ENCODE assay signal across 9 mouse cellular contexts in the genomic region with DNA sequence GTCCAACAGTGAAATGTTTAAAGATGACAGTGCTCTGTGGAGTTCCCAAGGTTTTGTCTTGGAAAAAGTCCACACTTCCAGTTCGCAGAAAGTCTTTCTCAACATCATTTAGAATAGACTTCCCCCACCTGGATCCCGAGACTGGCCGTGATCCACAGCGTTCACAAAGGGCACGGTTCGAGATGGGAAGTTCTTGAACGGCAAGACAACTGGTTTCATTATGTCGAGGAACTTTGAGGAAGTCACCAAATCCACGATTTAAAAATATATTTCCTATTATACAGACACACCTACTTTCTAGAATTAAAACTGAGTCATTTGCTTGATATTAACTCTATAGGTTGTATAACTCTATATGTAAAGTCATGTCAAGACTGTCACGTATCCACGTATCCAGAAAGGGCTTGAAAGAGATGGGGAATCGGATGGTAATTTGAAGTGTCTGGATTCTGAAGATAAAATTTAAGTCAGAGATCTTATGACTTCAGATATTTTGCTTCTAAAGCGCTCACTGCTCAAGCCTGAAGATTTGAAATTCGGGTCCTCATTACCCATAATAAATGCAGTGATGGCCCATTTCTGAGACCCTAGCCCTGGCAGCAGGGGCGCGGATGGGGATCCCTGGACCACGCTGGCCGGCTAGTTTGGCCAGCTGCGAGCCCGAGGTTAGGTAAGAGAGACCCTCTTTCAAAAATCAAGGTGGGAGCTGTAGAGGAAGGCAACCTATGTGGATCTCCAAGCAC. TPM values are rescaled to one million over a fixed set of nuclear protein-coding genes. Genes with fewer than 3 reads are reported as not detected.
DNase-seq lines count a peak whose midpoint lies in the region; ATAC-seq and TF ChIP-seq lines count a peak whose summit lies in the region.
"Had no signal": no experiment of that assay in that cellular context is flagged by ENCODE, and none has a peak within 500 bp of the region (broad histone marks: within the 10 kb centered on the region; RNA-seq: fewer than 3 reads in every experiment).

No protein-coding gene starts in this region.

- H3K27me3 ChIP-seq in heart, embryonic 12.5 days (replicated peaks), result 0 out of 2 replicates have a peak, but pooled peaks cover 4% of the 10 kb centered on the region
- no peaks in the 10 kb centered on the region for H3K27me3 ChIP-seq in G1E (ENCODE audit: insufficient read depth, low read length)

- H3K79me2 ChIP-seq in macrophage (ENCODE audit: inconsistent target), result peaks cover 53% of the 10 kb centered on the region

- 47% methylated on average over 20 of the region's 20 CpGs for WGBS in heart, embryonic 12.5 days
- WGBS in macrophage (ENCODE audit: missing documents), result 3% methylated on average over 20 of the region's 20 CpGs

- H3K36me3 ChIP-seq in heart, embryonic 12.5 days, result no peaks in the 10 kb centered on the region
- H3K36me3 ChIP-seq in G1E (replicated peaks) (peaks cover 15% of the 10 kb centered on the region), macrophage (ENCODE audit: inconsistent target) (no peaks in the 10 kb centered on the region)

- ATAC-seq in heart, embryonic 12.5 days (ENCODE audit: insufficient number of reproducible peaks, low FRiP score), result no peak
- ATAC-seq in G1E (ENCODE audit: extremely low read depth, insufficient number of reproducible peaks, low FRiP score, poor library complexity, severe bottlenecking), result no peak

- no peak for TF ChIP-seq CTCF in G1E (IDR thresholded peaks at IDR 0.05; ENCODE audit: low read depth, low read length)

- peak overlapping the region; percentile 60 for H3K4me3 ChIP-seq in heart, embryonic 12.5 days
- H3K4me3 ChIP-seq in G1E (ENCODE audit: low read depth, low read length) (peak overlapping the region; percentile 73), macrophage (ENCODE audit: inconsistent target) (peak overlapping the region; percentile 84)

- no peaks in the 10 kb centered on the region for H3K9me3 ChIP-seq in heart, embryonic 12.5 days (replicated peaks)
- no peaks in the 10 kb centered on the region for H3K9me3 ChIP-seq in G1E (replicated peaks)

- H3K27ac ChIP-seq in heart, embryonic 12.5 days (ENCODE audit: poor library complexity, severe bottlenecking), result 0 out of 2 replicates have a peak overlapping the region, but pooled peaks have one; percentile 21
- peak overlapping the region; percentile 93 for H3K27ac ChIP-seq in macrophage

- peak overlapping the region; percentile 71 for H3K9ac ChIP-seq in heart, embryonic 12.5 days

- intact Hi-C loops in heart, postnatal 36 days (cut with DNase I), result no loop called here

- DNase-seq in heart, postnatal 36 days, result no peak
- no peak for DNase-seq in G1E (ENCODE audit: low spot score)
- DNase-seq in heart, postnatal 4 days, result peak; percentile 10
- no peak for DNase-seq in T-cell, adult 2 months (ENCODE audit: low spot score)
- no peak for DNase-seq in adrenal gland, postnatal 14 days
- DNase-seq in adrenal gland, postnatal 25 days, result no peak

- H3K4me1 ChIP-seq in heart, embryonic 12.5 days (replicated peaks), result peaks cover 6% of the 10 kb centered on the region
- peaks cover 62% of the 10 kb centered on the region for H3K4me1 ChIP-seq in G1E (ENCODE audit: insufficient read depth, low read depth, low read length)

- H3K4me2 ChIP-seq in heart, embryonic 12.5 days, result peak overlapping the region; percentile 93

RNA-seq across cellular contexts. Expression of a gene that starts 0.8 kb away (rescaled TPM):
- polyA plus RNA-seq in heart, embryonic 12.5 days (2016; fragmentation: Nextera tagmentation; extraction: Ambion mirVana), result 41.1 and 43.5 TPM in 2 replicates
- total RNA-seq in heart, postnatal 36 days (2021), result 10 to 100 TPM; 26.6 to 27.9 TPM
- 179 and 190 TPM in 2 replicates for total RNA-seq in G1E (2014; fragmentation: Nextera tagmentation)
- total RNA-seq in G1E (2017), result 439 and 475 TPM in 2 replicates
- polyA plus RNA-seq in G1E (2012), result 38.2 and 39.8 TPM in 2 replicates
- 10 to 100 TPM; 29.8 to 30.6 TPM for total RNA-seq in heart, postnatal 4 days (2021)
- 100 to 1,000 TPM; 439 to 902 (median 658) TPM for total RNA-seq in macrophage (2018; cell fraction: chromatin; rRNA removed)
- 100 to 1,000 TPM in 4 of 26 experiments, 10 to 100 TPM in 22; 64.2 to 119 (median 78.6) TPM for total RNA-seq in macrophage (2018; cell fraction: cytosol; rRNA removed)
- total RNA-seq in macrophage (2018; cell fraction: nucleus; rRNA removed), result 100 to 1,000 TPM; 254 to 825 (median 609) TPM
- 65.1 to 163 TPM (median 83.5 TPM) in 3 replicates for polyA plus RNA-seq in macrophage (2018)
- total RNA-seq in adrenal gland, postnatal 14 days (2021), result 56.4 and 63.4 TPM in 2 replicates
- 66.1 and 99.7 TPM in 2 replicates for total RNA-seq in adrenal gland, postnatal 25 days (2021)

RNA-seq across cellular contexts. Expression of a gene that starts 0.9 kb away (rescaled TPM):
- polyA plus RNA-seq in heart, embryonic 12.5 days (2016; fragmentation: Nextera tagmentation; extraction: Ambion mirVana), result 0.32 and 0.71 TPM in 2 replicates
- 1 to 10 TPM; 2.3 to 3.3 TPM for total RNA-seq in heart, postnatal 36 days (2021)
- 15.1 and 18.4 TPM in 2 replicates for total RNA-seq in G1E (2014; fragmentation: Nextera tagmentation)
- 37.1 and 40.8 TPM in 2 replicates for total RNA-seq in G1E (2017)
- polyA plus RNA-seq in G1E (2012), result 0.29 and 0.56 TPM in 2 replicates
- under 1 TPM; 0.60 to 0.65 TPM for total RNA-seq in heart, postnatal 4 days (2021)
- total RNA-seq in macrophage (2018; cell fraction: chromatin; rRNA removed), result 1,000 to 10,000 TPM in 3 of 26 experiments, 100 to 1,000 TPM in 23; 158 to 1,981 (median 629) TPM
- total RNA-seq in macrophage (2018; cell fraction: cytosol; rRNA removed), result 100 to 1,000 TPM in 25 of 26 experiments, 10 to 100 TPM in 1; 97.2 to 934 (median 465) TPM
- total RNA-seq in macrophage (2018; cell fraction: nucleus; rRNA removed), result 1,000 to 10,000 TPM in 15 of 26 experiments, 100 to 1,000 TPM in 10, 10 to 100 TPM in 1; 92.6 to 1,827 (median 1,161) TPM
- 44.6 to 125 TPM (median 104 TPM) in 3 replicates for polyA plus RNA-seq in macrophage (2018)
- total RNA-seq in adrenal gland, postnatal 14 days (2021), result 6.0 and 7.0 TPM in 2 replicates
- 6.9 and 8.8 TPM in 2 replicates for total RNA-seq in adrenal gland, postnatal 25 days (2021)

RNA-seq across cellular contexts. Expression of a gene that starts 31.9 kb away (rescaled TPM):
- 0.32 and 0.82 TPM in 2 replicates for polyA plus RNA-seq in heart, embryonic 12.5 days (2016; fragmentation: Nextera tagmentation; extraction: Ambion mirVana)
- total RNA-seq in heart, postnatal 36 days (2021), result not detected
- not detected in 2 replicates for total RNA-seq in G1E (2014; fragmentation: Nextera tagmentation)
- total RNA-seq in G1E (2017), result 0.06 and 0.11 TPM in 2 replicates
- not detected in 2 replicates for polyA plus RNA-seq in G1E (2012)
- total RNA-seq in heart, postnatal 4 days (2021), result under 1 TPM in 1 of 2 experiments, not detected in 1; 0.50 TPM
- not detected for total RNA-seq in macrophage (2018; cell fraction: chromatin; rRNA removed)
- not detected for total RNA-seq in macrophage (2018; cell fraction: cytosol; rRNA removed)
- total RNA-seq in macrophage (2018; cell fraction: nucleus; rRNA removed), result not detected
- polyA plus RNA-seq in macrophage (2018), result not detected in 3 replicates
- not detected in 2 replicates for total RNA-seq in adrenal gland, postnatal 14 days (2021)
- not detected in 2 replicates for total RNA-seq in adrenal gland, postnatal 25 days (2021)

RNA-seq across cellular contexts. Expression of a gene that starts 41.2 kb away (rescaled TPM):
- 4.2 and 4.3 TPM in 2 replicates for polyA plus RNA-seq in heart, embryonic 12.5 days (2016; fragmentation: Nextera tagmentation; extraction: Ambion mirVana)
- total RNA-seq in heart, postnatal 36 days (2021), result not detected
- total RNA-seq in G1E (2014; fragmentation: Nextera tagmentation), result 1.1 TPM in 1 of 2 replicates, not detected in the other
- 4.2 and 4.8 TPM in 2 replicates for total RNA-seq in G1E (2017)
- polyA plus RNA-seq in G1E (2012), result 0.17 and 0.35 TPM in 2 replicates
- under 1 TPM; 0.41 to 0.81 TPM for total RNA-seq in heart, postnatal 4 days (2021)
- total RNA-seq in macrophage (2018; cell fraction: chromatin; rRNA removed), result 1 to 10 TPM in 14 of 26 experiments, not detected in 12; 1.1 to 9.8 (median 2.5) TPM
- total RNA-seq in macrophage (2018; cell fraction: cytosol; rRNA removed), result 10 to 100 TPM in 25 of 26 experiments, 1 to 10 TPM in 1; 9.7 to 38.4 (median 21.1) TPM
- 10 to 100 TPM in 6 of 26 experiments, 1 to 10 TPM in 20; 1.4 to 24.5 (median 5.8) TPM for total RNA-seq in macrophage (2018; cell fraction: nucleus; rRNA removed)
- polyA plus RNA-seq in macrophage (2018), result 10.1 to 21.0 TPM (median 14.9 TPM) in 3 replicates
- total RNA-seq in adrenal gland, postnatal 14 days (2021), result 0.85 and 0.94 TPM in 2 replicates
- total RNA-seq in adrenal gland, postnatal 25 days (2021), result 0.79 TPM in 1 of 2 replicates, not detected in the other

RNA-seq across cellular contexts. Expression of a gene that starts 44.3 kb away (rescaled TPM):
- not detected in 2 replicates for polyA plus RNA-seq in heart, embryonic 12.5 days (2016; fragmentation: Nextera tagmentation; extraction: Ambion mirVana)
- not detected for total RNA-seq in heart, postnatal 36 days (2021)
- 2.0 and 2.5 TPM in 2 replicates for total RNA-seq in G1E (2014; fragmentation: Nextera tagmentation)
- 8.8 and 10.5 TPM in 2 replicates for total RNA-seq in G1E (2017)
- 0.10 and 0.16 TPM in 2 replicates for polyA plus RNA-seq in G1E (2012)
- not detected for total RNA-seq in heart, postnatal 4 days (2021)
- total RNA-seq in macrophage (2018; cell fraction: chromatin; rRNA removed), result 1 to 10 TPM in 2 of 26 experiments, under 1 TPM in 11, not detected in 13; 0.33 to 1.5 (median 0.86) TPM
- under 1 TPM in 25 of 26 experiments, not detected in 1; 0.09 to 0.45 (median 0.22) TPM for total RNA-seq in macrophage (2018; cell fraction: cytosol; rRNA removed)
- total RNA-seq in macrophage (2018; cell fraction: nucleus; rRNA removed), result 1 to 10 TPM in 10 of 26 experiments, under 1 TPM in 6, not detected in 10; 0.52 to 3.2 (median 1.5) TPM
- polyA plus RNA-seq in macrophage (2018), result 0.09 to 0.18 TPM in 2 of 3 replicates, not detected in the other
- 0.23 TPM in 1 of 2 replicates, not detected in the other for total RNA-seq in adrenal gland, postnatal 14 days (2021)
- not detected in 2 replicates for total RNA-seq in adrenal gland, postnatal 25 days (2021)
- total RNA-seq: ES-E14 had no signal
